Mouse (Mus musculus) layer of hippocampus, adult 8-10 months (tissue): ENCODE results near the gene Fkbpl. TPM values are rescaled to one million over a fixed set of nuclear protein-coding genes. Genes with fewer than 3 reads are reported as not detected.

Source experiments
- DNase-seq, 2 experiments: peaks; one replicate each; pipeline ENCODE4 v3.0.0; 2022; ENCODE audit warnings: low spot score in 2 of 2
- total RNA-seq, 4 experiments: library from RNA; stranded (reverse); gene quantifications; 2 replicates each; pipeline ENCODE4 v1.2.4; 2022

Fkbpl gene
- total RNA-seq, 4 experiments from 2014 or later: 12.5 to 18.5 (median 15.2) TPM

DNA sequence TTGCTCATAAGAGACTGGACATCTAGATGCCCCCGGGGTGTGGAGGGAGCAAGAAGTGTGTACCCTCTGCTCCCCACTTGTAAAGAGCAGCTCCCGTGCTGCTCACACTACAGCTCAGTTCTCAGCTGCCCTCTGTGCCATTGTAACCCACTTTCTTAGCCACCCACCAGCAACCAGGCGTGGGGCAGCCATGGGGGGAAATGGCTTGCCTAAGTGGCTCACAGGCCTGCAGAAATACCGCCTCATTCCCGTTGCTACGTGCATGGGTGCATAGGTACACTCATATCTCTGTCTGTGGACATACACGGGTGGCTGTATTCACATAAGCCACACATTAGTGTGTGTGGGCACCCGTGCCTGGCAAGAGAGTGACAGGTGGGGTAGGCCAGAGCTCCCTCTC, 18.4 kb downstream of the Fkbpl start:
- no peak for DNase-seq

DNA sequence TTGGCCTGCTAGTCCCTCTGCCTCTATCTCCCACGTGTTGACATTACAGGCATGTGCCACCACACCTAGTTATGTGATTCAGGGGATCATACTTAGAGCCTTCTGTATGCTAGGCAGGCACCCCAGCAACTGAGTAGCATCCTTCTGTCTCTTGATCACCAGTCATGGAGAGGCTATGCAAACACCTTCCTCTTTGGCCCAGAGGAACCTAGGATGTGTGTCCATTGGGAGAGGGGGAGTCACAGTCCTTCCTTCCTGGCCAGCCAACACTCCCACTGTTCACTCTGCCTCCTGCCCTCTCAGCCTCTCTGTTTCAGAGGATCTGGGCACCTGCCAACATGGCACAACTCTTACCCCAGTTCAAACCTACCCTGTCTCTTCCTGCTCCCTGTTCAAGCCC, 19.0 kb downstream of the Fkbpl start:
- no peak for DNase-seq

DNA sequence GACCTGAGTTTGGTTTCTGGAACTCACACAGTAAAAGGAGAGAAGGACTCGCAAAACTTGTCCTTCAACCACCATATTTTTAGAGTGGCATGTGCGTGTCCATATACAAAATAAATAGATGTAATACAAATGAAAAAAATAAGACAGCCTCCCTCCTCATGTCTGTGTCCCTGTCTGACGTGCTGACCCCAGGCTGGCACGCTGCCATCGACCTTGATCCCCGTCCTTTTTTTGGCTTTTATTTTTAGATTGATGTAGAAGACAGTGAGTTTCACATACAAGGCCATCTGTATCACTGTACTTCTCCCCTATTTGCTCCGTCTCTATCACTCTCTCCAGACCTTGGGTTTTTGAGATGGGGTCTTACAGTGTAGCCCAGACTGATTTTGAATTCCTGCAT, 19.9 kb downstream of the Fkbpl start:
- DNase-seq: no peak

DNA sequence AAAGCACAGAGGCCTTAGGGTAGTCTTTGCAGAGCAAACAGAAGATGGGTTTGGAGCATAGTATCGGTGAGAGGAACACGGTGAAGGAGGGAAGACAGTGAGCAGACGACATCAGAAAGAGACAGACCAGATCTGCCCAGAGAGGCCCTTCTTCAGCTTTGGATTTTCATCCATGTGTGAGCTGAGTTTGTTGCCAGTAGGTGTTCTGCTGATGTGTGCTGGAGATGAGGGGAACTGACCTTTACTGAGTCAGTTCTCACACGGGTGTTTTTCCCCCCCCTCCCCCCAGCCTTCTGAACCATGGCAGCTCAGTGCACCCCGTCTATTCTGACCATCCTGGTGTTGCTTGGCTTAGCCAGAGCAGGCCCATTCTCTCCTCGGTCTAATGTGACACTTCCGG, 25.7 kb downstream of the Fkbpl start, which contains the start of gene Tnxb:
Tnxb (plus strand) TSS at position 301 of the 400 bp plus-strand sequence.
- no peak for DNase-seq

DNA sequence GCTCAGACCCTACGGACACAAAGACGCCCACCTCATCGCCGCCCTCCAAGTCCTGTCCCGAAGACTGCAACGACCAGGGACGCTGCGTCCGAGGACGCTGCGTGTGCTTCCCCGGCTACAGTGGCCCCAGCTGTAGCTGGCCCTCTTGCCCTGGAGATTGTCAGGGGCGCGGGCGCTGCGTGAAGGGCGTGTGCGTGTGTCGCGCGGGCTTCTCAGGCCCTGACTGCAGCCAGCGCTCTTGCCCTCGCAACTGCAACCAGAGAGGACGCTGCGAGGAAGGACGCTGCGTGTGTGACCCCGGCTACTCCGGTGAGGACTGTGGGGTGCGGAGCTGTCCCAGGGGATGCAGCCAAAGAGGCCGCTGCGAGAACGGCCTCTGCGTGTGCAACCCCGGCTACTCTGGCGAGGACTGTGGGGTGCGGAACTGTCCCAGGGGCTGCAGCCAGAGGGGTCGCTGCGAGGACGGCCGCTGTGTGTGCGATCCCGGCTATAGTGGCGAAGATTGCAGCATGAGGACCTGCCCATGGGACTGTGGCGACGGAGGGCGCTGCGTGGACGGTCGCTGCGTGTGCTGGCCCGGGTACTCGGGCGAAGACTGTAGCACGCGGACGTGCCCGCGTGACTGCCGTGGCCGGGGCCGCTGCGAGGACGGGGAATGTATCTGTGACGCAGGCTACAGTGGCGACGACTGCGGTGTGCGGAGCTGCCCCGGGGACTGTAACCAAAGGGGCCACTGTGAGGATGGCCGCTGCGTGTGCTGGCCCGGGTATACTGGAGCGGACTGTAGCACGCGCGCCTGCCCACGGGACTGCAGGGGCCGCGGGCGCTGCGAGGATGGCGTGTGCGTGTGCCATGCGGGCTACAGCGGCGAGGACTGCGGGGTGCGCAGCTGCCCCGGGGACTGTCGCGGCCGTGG, 26.8 kb downstream of the Fkbpl start:
- no peak for DNase-seq

DNA sequence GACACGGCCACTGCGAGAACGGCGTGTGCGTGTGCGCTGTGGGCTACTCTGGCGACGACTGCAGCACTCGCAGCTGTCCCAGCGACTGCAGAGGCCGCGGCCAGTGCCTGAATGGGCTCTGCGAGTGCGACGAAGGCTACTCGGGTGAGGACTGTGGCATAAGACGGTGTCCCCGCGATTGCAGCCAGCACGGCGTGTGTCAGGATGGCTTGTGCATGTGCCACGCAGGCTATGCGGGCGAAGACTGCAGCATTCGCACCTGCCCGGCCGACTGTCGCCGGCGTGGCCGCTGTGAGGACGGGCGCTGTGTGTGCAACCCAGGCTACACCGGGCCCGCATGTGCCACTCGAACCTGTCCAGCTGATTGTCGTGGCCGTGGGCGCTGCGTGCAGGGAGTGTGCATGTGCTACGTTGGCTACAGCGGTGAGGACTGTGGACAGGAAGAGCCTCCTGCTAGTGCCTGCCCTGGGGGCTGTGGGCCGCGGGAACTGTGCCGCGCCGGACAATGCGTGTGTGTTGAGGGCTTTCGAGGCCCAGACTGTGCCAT, 27.8 kb downstream of the Fkbpl start:
- no peak for DNase-seq

DNA sequence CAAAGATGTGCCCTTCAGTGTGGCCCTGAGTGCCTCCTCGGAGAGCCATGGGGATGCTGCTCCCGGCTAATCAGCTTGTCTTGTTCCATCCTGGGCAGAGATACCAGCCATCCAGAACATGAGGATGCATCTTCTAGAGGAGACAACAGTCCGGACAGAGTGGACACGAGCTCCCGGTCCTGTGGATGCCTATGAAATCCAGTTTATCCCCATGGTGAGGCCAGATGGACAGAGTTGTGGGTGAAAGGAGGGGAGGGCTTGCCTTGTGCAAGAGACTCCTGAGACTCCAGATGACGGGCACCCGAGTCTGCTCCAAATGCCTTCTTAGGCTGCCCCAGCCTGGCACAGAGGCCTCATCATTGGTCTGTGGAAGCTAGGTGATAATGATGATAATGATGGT, 28.6 kb downstream of the Fkbpl start:
- no peak for DNase-seq

DNA sequence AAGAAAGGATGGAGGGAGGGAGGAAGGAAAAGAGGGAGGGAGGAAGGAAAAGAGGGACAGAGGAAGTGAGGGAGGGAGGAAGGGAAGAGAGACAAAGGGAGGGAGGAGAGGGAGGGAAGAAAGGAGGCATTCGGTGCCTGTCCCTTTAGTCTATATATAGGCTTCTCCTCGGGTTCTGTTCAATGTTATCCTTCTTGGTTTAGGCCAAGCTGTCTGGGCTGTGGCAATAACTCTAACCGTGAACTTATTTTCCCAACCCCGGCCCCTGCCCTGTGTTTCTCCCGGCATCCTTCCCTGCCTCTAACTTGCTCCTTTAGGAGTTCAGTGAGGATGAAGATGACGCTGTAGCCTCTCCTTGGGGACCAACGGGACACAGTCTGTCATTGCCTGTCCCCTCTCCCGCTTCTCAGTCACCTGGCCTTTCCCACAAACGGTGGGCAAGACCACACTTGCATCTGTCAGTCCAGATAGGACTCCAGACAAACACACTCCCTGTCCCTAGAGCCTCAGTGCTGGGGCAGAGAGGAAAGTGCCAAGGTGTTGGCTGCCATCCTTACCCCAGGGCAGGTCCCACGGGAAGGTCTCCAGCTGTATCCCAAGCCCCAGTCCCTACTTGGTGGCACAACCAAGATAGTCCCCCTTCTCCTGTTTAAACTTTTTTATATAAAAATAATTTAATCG, 30.1 kb downstream of the Fkbpl start:
- no peak for DNase-seq

DNA sequence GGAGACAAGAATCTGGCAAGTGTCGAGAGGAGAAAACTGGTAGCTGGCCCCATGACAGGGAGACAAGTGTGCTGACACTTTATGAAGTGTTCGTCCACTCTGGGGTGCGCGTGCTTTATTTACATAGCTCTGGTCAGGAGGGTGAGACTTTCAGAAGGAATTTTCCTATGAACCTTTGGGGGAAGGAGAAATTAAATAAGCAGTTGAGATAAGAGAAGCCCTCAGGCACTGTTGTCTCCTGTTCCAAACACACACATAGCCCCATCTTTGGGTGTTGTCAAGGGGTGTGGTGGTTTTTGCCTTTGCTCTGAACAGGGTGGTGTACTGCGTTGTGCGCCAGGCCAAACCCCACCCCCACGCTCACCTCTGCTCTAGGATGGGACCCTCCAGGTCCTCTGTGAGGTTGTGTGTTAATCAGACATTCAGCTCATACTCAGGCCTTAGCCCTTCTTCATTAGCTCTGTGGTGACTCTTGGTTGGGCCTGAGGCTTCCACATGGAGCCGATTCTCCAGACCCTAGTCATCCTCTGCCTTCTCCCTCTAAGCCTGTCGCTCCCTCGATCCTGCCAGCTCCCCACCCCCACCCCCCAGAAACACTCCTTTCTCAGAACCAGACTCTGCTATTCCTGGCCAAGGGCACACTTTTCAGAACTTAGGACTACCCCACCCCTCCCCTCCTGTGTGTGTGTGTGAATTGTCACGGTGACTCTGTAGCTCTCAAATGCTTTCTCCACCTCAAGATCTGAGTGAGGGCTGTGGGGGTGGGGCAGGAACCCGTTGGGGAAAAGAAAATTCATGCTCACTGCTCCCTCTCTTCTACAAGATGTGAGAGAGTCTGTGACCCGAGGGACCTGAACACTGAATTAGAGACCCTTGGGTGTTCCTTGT, 30.9 kb downstream of the Fkbpl start:
- DNase-seq: no peak

DNA sequence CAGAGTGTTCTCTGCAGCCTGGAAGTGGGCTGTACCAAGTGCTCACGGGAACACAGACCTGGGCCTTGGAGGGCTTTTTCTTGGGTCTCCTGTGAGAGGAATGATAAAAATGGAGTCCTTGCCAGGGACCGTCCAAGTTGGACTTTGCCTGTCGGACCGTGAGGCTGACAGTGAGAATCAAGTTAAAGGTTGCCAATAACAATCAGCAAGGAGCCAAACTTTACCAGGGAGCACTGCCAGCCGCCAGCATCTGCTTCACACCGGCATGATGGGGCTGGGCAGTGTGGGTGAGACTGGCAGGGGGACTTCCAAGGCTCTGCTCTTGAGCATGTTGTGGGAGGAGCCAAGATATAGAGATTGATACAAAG, 31.5 kb downstream of the Fkbpl start:
- no peak for DNase-seq

DNA sequence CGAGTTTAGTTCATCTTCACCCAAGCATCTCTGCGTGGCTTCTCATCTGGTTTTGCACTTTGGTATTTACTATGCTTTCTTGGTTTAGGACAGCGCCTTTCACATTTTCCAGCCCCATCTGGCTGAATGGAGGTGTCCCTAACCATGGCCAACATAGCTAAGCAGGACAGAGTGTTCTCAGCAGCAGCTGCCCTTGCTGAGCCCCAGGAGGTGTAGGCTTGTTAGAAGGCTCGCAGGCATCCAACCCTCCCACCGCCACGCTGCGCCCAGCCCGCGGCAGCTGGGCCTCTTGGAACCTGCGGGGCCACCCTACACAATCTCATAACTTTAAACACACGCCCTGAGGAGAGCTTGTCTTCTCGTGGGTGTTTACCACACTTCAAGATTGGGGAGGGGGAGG, 32.1 kb downstream of the Fkbpl start:
- no peak for DNase-seq

DNA sequence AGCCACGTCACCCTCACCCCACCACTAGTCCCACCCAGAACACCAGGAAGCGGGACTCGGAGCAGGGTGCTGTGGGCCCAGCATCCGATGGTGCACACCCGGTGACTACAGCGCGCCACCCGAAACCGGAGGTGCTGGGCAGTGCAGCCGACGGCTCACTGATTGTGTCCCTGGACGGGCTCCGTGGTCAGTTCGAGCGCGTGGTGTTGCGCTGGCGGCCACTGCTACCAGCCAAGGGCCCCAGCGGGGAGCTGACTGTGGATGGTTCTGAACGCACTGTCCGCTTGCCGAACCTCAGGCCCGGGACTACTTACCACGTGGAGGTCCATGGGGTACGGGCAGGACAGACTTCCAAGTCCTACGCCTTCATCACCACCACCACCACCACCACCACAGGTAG, 35.6 kb downstream of the Fkbpl start:
- DNase-seq: no peak

DNA sequence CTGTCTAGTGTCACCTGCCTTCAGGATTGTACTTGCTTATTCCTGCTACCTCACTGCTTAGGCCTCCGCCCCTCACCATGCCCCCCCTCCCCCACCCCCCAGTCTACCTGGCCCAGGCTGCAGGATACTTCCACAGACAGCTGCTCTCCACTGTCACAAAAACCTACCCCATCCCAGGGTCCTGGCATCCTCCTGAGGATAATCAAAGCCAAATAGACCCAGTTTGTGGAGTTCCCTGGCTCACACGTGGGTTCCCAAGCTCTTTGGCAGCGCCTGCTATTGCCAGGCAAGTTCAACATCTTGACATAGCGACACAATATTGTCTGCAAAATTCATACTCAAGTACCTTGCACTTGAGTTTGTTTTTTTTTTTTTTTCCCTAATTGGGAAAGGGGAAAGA, 36.1 kb downstream of the Fkbpl start:
- no peak for DNase-seq

DNA sequence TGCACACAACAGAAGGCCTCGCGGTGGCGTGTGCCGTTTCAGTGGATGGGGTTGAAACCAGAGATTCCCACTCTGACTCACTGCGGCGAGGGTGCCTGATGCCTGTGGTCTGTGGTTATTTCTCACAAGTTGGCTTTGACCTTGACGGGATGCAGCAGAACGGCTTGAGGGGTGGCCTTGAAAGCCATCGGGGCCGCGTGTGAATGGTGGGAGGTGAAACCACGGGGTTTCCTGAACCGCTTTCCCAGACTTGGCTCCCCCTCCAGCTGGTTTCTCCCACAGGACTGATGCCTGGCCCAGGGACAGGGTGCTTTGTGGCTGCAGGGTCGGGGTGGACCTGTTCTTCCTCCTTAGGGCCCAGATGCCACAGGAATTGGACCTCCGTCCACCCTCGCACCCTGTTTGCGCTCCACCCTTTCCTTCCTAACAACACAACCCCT, 36.6 kb downstream of the Fkbpl start:
- no peak for DNase-seq

DNA sequence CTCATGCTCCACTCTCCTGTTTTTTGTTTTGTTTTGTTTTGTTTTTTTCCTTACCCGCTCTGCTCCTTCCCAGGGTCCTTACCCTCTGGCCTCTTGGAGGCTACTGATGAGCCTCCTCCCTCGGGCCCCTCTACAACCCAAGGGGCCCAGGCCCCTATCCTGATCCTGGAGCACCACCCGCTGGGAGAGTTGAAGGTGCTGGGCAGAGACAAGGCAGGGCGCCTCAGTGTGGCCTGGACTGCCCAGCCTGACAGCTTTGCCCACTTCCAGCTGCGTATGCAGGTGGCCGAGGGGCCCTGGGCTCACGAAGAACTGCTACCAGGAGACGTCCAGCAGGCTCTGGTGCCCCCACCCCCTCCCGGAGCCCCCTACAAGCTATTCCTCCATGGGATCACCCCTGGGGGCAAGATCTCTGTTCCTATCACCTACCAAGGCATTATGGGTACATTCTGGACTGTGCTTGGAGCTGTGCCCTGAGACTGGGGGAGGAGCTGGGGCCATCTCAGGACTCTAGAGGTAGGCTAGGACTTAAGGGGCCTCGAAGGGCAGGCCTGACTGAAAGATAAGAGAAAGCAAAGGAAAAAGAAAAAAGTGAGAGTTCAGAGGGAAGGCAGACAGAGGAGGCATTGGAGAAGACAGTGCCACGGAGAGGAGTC, 37.4 kb downstream of the Fkbpl start:
- DNase-seq: no peak

DNA sequence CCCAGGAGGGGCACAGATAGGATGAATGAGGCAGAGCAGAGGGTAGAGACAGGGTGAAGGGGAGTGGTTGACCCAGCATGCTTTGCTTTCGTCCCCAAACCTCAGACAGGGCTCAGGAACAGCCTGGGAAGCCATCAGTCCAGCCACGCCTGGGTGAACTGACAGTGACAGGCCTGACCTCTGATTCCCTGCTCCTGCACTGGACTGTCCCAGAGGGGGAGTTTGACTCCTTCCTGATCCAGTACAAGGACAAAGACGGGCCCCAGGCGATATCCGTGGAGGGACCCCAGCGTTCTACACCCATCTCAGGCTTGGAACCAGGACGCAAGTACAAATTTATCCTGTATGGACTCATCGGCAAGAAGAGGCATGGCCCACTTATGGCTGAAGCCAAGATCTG, 38.6 kb downstream of the Fkbpl start:
- DNase-seq: no peak

DNA sequence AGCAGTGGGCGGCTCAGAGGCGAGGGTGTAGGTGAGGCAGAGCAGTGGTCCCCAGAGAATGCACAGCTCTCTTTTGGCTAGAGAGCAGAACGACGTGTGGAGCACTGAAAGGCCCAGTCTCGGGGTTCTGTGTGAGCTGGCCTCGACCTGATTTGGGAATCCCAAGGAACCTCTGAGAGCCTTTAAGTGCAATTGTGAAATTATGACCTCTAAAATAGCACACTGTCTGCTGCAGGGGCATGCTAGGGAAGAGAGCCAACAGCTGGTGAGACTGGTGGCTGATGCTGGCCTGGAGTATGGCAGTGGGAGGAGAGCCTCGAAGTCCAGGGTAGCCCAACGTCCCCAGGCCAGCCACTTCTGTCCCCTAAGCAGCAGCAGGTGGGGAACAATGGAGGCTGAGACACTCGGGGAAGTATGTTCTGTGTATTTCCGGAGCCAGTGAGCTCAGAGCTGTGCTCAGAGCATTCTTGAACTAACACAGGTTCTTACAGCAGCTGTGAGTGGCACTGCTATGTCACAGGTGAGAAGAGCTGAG, 39.2 kb downstream of the Fkbpl start:
- DNase-seq: no peak

DNA sequence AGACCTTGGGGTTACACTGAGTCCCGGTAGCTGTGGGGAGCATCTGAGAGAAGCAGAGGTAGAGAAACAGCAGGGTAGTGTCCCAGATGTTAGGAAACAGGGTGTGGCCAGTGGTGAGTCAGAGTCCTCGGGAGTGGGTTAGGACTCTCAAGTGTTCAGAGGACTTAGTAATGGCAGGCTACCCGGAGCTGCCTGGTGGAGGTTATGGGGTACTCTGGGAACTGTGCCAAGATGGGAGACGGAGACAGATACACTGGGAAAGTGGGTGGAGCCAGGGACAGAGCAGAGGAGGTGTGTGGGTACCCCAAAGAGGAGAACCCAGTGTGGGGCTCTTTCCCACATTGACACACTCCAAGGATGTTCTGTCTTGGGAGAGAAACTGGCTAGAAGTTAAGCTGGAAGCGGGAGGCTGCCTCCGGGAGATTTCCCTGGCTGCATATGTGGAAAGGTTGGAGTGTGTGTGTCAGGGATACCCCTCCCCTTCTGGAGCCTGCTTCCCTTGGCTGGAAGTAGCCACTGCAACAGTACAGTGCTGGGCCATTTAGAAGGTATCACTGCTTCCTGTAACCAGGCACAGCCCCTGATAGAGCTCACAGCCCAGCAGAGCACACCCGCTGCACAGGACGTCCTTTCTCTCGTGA, 39.8 kb downstream of the Fkbpl start:
- DNase-seq: no peak

DNA sequence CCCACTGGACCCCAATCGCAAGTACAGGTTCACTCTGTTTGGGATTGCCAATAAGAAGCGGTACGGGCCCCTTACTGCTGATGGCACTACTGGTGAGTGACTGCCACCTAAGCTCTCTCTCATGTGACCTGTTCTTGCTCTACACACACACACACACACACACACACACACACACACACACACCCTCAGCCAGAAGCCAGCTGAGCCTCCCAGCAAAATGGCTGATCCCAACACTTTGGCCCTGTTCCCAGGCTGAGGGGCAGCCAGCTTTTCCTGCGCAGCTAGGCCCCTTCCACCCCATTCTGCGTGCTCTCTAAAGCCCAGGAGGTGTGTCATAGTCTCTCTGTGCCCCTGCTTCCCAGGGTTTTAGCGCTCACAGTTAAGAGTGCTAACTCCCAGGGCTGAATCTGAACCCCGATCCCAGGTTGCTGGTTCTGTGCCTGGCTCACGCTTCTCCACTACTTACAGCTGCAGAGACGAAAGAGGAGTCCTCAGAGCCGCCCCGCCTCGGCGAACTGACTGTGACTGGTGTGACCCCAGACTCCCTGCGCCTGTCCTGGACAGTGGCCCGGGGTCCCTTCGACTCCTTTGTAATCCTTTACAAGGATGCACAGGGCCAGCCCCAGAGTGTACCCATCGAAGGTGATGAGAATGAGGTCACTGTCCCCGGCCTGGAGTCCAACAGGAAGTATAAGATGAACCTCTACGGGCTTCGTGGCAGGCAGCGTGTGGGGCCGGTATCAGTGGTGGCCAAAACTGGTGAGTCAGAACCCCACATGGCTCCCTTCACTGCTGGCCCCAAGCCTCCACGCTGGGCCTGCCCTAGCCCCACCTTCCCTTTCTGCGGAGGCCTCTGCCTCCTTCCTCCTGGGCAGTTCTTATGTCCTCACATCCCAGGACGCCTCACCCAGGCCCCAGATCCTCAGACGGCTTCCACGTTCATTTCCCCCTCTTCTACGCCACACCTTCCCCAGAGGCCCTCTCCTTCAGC, 40.9 kb downstream of the Fkbpl start:
- no peak for DNase-seq
